Mouse (Mus musculus) heart, embryonic 15.5 days (tissue): Measurements from ENCODE around the gene Olfr910. TPM values are rescaled to one million over a fixed set of nuclear protein-coding genes. Genes with fewer than 3 reads are reported as not detected.

Experiments used
- ATAC-seq: fragments of 200-750 bp; cut with Nextera tagmentation; replicated peaks from 2 replicates; pipeline ENCODE4 v1.8.0; 2017; ENCODE audit warnings: low read depth, moderate TSS enrichment; ENCODE audit not compliant: insufficient number of reproducible peaks, insufficient read depth, low FRiP score
- H3K27ac ChIP-seq: fragments of 300-500 bp; sonication (generic); 2 replicates; pipeline ENCODE4 v1.5.1; 2015; ENCODE audit warnings: mild to moderate bottlenecking, inconsistent platforms
- H3K27me3 ChIP-seq: fragments of 300-500 bp; sonication (generic); 2 replicates; pipeline ENCODE4 v1.6.1; 2015; ENCODE audit warnings: inconsistent platforms
- H3K36me3 ChIP-seq: fragments of 300-500 bp; sonication (generic); 2 replicates; pipeline ENCODE4 v1.6.1; 2015; ENCODE audit warnings: mild to moderate bottlenecking, inconsistent platforms
- H3K4me1 ChIP-seq: fragments of 300-500 bp; sonication (generic); replicated peaks from 2 replicates; pipeline ENCODE4 v1.6.1; 2015; ENCODE audit warnings: inconsistent platforms
- H3K4me2 ChIP-seq: fragments of 300-500 bp; sonication (generic); 2 replicates; pipeline ENCODE4 v1.6.1; 2015; ENCODE audit warnings: inconsistent platforms, mild to moderate bottlenecking, moderate library complexity
- H3K4me3 ChIP-seq: fragments of 300-500 bp; sonication (generic); 2 replicates; pipeline ENCODE4 v1.5.1; 2015; ENCODE audit warnings: mild to moderate bottlenecking, inconsistent platforms
- H3K9ac ChIP-seq: fragments of 300-500 bp; sonication (generic); 2 replicates; pipeline ENCODE4 v1.6.1; 2015; ENCODE audit warnings: mild to moderate bottlenecking, inconsistent platforms
- H3K9me3 ChIP-seq: fragments of 300-500 bp; sonication (generic); replicated peaks from 2 replicates; pipeline ENCODE4 v1.6.1; 2016; ENCODE audit warnings: inconsistent platforms
- WGBS: fragments of 180-500 bp; shearing (Covaris S2); methylation state at CpG from one replicate; pipeline ENCODE4 v1.1.7; 2015; ENCODE audit warnings: mixed read lengths; 5-methylcytosine and 5-hydroxymethylcytosine counted together
- polyA plus RNA-seq: library from polyadenylated mRNA; unstranded; fragments of >200 nt; fragmentation: Nextera tagmentation; extraction: Ambion mirVana; gene quantifications from 2 replicates; pipeline ENCODE4 v1.2.1, GENCODE M21; 2015

Olfr910 gene
- not detected in 2 replicates for polyA plus RNA-seq

GRCm38 (mm10) chr9:38537549-38537948 is at the start of gene Olfr910:
Olfr910 (plus strand) TSS chr9:38537849.
- ATAC-seq, result no peak
- no peaks in the 10 kb centered on the region for H3K36me3 ChIP-seq
- WGBS, result 85% methylated on average over 2 of the region's 2 CpGs

GRCm38 (mm10) chr9:38495501-38495900 is 42.1 kb upstream of the Olfr910 start, which contains the start of gene Olfr907:
Olfr907 (plus strand) TSS chr9:38495801.
- Histone ChIP-seq H3K4me2 (no peak within 1 kb of the TSS), H3K27me3 (no peaks in the 10 kb centered on the region), H3K27ac (no peak within 1 kb of the TSS), H3K4me3 (no peak within 1 kb of the TSS), H3K36me3 (no peaks in the 10 kb centered on the region), H3K9ac (no peak within 1 kb of the TSS), H3K4me1 (no peaks in the 10 kb centered on the region), H3K9me3 (no peaks in the 10 kb centered on the region)
- 71% methylated on average over 2 of the region's 2 CpGs for WGBS
- no peak for ATAC-seq

More at GRCm38 (mm10) chr9:38537549-38537948, at the start of gene Olfr910:
- no peaks in the 10 kb centered on the region for H3K27me3 ChIP-seq
- no peak within 1 kb of the TSS for H3K27ac ChIP-seq
- H3K4me3 ChIP-seq, result no peak within 1 kb of the TSS
- no peak within 1 kb of the TSS for H3K9ac ChIP-seq
- no peak within 1 kb of the TSS for H3K4me2 ChIP-seq
- H3K4me1 ChIP-seq, result no peaks in the 10 kb centered on the region
- H3K9me3 ChIP-seq, result no peaks in the 10 kb centered on the region

GRCm38 (mm10) chr9:38512353-38512752 is 25.3 kb upstream of the Olfr910 start:
- Histone ChIP-seq H3K36me3 (no peaks in the 10 kb centered on the region), H3K27ac (no peak overlapping the region), H3K27me3 (no peaks in the 10 kb centered on the region), H3K4me1 (no peaks in the 10 kb centered on the region), H3K4me2 (no peak overlapping the region), H3K4me3 (no peak overlapping the region), H3K9ac (no peak overlapping the region), H3K9me3 (no peaks in the 10 kb centered on the region)
- WGBS, result 69% methylated on average over 2 of the region's 2 CpGs
- ATAC-seq, result no peak

GRCm38 (mm10) chr9:38521280-38521679 is 16.4 kb upstream of the Olfr910 start, which contains the start of gene Olfr911-ps1:
Olfr911-ps1 (plus strand) TSS chr9:38521580.
- no peak within 1 kb of the TSS for H3K27ac ChIP-seq
- H3K4me2 ChIP-seq, result no peak within 1 kb of the TSS
- no peak within 1 kb of the TSS for H3K9ac ChIP-seq
- ATAC-seq, result no peak
- WGBS, result 46% methylated on average over 1 of the region's 1 CpGs
- no peaks in the 10 kb centered on the region for H3K4me1 ChIP-seq
- no peaks in the 10 kb centered on the region for H3K36me3 ChIP-seq
- no peaks in the 10 kb centered on the region for H3K9me3 ChIP-seq
- H3K27me3 ChIP-seq, result no peaks in the 10 kb centered on the region
- H3K4me3 ChIP-seq, result no peak within 1 kb of the TSS

- no peak within 1 kb of the TSS for H3K4me3 ChIP-seq
- no peaks in the 10 kb centered on the region for H3K9me3 ChIP-seq
- no peak within 1 kb of the TSS for H3K9ac ChIP-seq
- no peaks in the 10 kb centered on the region for H3K36me3 ChIP-seq
- H3K4me1 ChIP-seq, result no peaks in the 10 kb centered on the region
- no peak for ATAC-seq
- WGBS, result 69% methylated on average over 1 of the region's 1 CpGs
- no peak within 1 kb of the TSS for H3K27ac ChIP-seq
- H3K27me3 ChIP-seq, result no peaks in the 10 kb centered on the region
- no peak within 1 kb of the TSS for H3K4me2 ChIP-seq
Observed at GRCm38 (mm10) chr9:38579878-38580277, 42.2 kb downstream of the Olfr910 start, which contains the start of gene Olfr912. Olfr912 (plus strand) TSS chr9:38580178.

Other genes with a start within 250 kb of the Olfr910 start
- gene Olfr896-ps1, start 246.7 kb upstream of the Olfr910 start, polyA plus RNA-seq, result not detected in 2 replicates
- gene Olfr25, start 208.8 kb upstream of the Olfr910 start, polyA plus RNA-seq, result not detected in 2 replicates
- gene Olfr898, start 189.4 kb upstream of the Olfr910 start, polyA plus RNA-seq, result not detected in 2 replicates
- not detected in 2 replicates for gene Olfr250, start 171.0 kb upstream of the Olfr910 start, polyA plus RNA-seq
- not detected in 2 replicates for gene Olfr251, start 160.8 kb upstream of the Olfr910 start, polyA plus RNA-seq
- not detected in 2 replicates for gene Olfr147, start 136.2 kb upstream of the Olfr910 start, polyA plus RNA-seq
- gene Olfr901, start 108.4 kb upstream of the Olfr910 start, polyA plus RNA-seq, result not detected in 2 replicates
- gene Olfr902, start 90.2 kb upstream of the Olfr910 start, polyA plus RNA-seq, result not detected in 2 replicates
- gene Olfr904, start 74.7 kb upstream of the Olfr910 start, polyA plus RNA-seq, result not detected in 2 replicates
- not detected in 2 replicates for gene Olfr905, start 66.7 kb upstream of the Olfr910 start, polyA plus RNA-seq
- gene Olfr906, start 50.8 kb upstream of the Olfr910 start, polyA plus RNA-seq, result not detected in 2 replicates
- not detected in 2 replicates for gene Olfr907, start 42.0 kb upstream of the Olfr910 start, polyA plus RNA-seq
- not detected in 2 replicates for gene Olfr911-ps1, start 16.3 kb upstream of the Olfr910 start, polyA plus RNA-seq
- gene Olfr912, start 42.3 kb downstream of the Olfr910 start, polyA plus RNA-seq, result not detected in 2 replicates
- gene Olfr913, start 54.9 kb downstream of the Olfr910 start, polyA plus RNA-seq, result not detected in 2 replicates
- gene Olfr914, start 67.3 kb downstream of the Olfr910 start, polyA plus RNA-seq, result not detected in 2 replicates
- not detected in 2 replicates for gene Olfr916, start 122.0 kb downstream of the Olfr910 start, polyA plus RNA-seq
- gene Olfr917, start 128.0 kb downstream of the Olfr910 start, polyA plus RNA-seq, result not detected in 2 replicates
- gene Olfr918, start 136.8 kb downstream of the Olfr910 start, polyA plus RNA-seq, result not detected in 2 replicates
- not detected in 2 replicates for gene Olfr919, start 165.8 kb downstream of the Olfr910 start, polyA plus RNA-seq
- 19.8 and 24.0 TPM in 2 replicates for gene Vwa5a, start 180.4 kb downstream of the Olfr910 start, polyA plus RNA-seq
- gene Olfr920, start 214.4 kb downstream of the Olfr910 start, polyA plus RNA-seq, result 0.03 TPM in 1 of 2 replicates, not detected in the other
- gene Olfr921, start 235.2 kb downstream of the Olfr910 start, polyA plus RNA-seq, result not detected in 2 replicates